8 mouse cellular contexts compared by ENCODE assay signal in genomic region chr11:101169301-101170107, GRCm38 (mm10). TPM values are rescaled to one million over a fixed set of nuclear protein-coding genes. Genes with fewer than 3 reads are reported as not detected.
DNase-seq lines count a peak whose midpoint lies in the region; ATAC-seq and TF ChIP-seq lines count a peak whose summit lies in the region.

No protein-coding gene starts in this region.

- DNase-seq in layer of hippocampus, adult 2 months (ENCODE audit: low spot score in 2 of 2): no peak
- no peak for DNase-seq in layer of hippocampus, adult 9-10 months (ENCODE audit: low spot score)
- DNase-seq in midbrain, postnatal 0 days (ENCODE audit: low spot score): no peak
- no peak for DNase-seq in ovary, adult 18-20 months (ENCODE audit: low spot score)
- DNase-seq in adrenal gland, postnatal 14 days: no peak
- DNase-seq in thymus, postnatal 4 days: no peak

- H3K27ac ChIP-seq in layer of hippocampus, adult 2 months: peak overlapping the region; percentile 86
- H3K27ac ChIP-seq in cortical plate, adult 2 months (ENCODE audit: insufficient read depth, low read length): no peak overlapping the region
- no peak overlapping the region for H3K27ac ChIP-seq in hindbrain, embryonic 16.5 days (ENCODE audit: low read depth, low read length)
- no peak overlapping the region for H3K27ac ChIP-seq in midbrain, postnatal 0 days (ENCODE audit: low read depth, low read length)

- TF ChIP-seq POLR2A in cortical plate, adult 2 months (IDR thresholded peaks at IDR 0.05; ENCODE audit: extremely low read depth, insufficient read depth, low read length): no peak

- H3K9ac ChIP-seq in hindbrain, embryonic 16.5 days (ENCODE audit: low read depth, low read length): peak overlapping the region; percentile 78
- H3K9ac ChIP-seq in midbrain, postnatal 0 days (replicated peaks; ENCODE audit: low read length, poor library complexity, severe bottlenecking): 0 out of 2 replicates have a peak overlapping the region, but pooled peaks have one; percentile 14

- H3K4me3 ChIP-seq in layer of hippocampus, adult 2 months: peak overlapping the region; percentile 78
- peak overlapping the region; percentile 68 for H3K4me3 ChIP-seq in cortical plate, adult 2 months (ENCODE audit: insufficient read depth, low read length)
- H3K4me3 ChIP-seq in hindbrain, embryonic 16.5 days (ENCODE audit: low read length): peak overlapping the region; percentile 69
- H3K4me3 ChIP-seq in midbrain, postnatal 0 days (ENCODE audit: low read depth, low read length): peak overlapping the region; percentile 65

- 15% methylated on average over 17 of the region's 17 CpGs for whole genome bisulfite sequencing in hindbrain, embryonic 16.5 days
- WGBS in midbrain, postnatal 0 days: 16% methylated on average over 17 of the region's 17 CpGs

- peak overlapping the region; percentile 90 for H3K4me2 ChIP-seq in hindbrain, embryonic 16.5 days (ENCODE audit: low read length)
- H3K4me2 ChIP-seq in midbrain, postnatal 0 days (ENCODE audit: low read depth, low read length, poor library complexity, severe bottlenecking): peak overlapping the region; percentile 91

- peaks cover 5% of the 10 kb centered on the region; the same call in 1 of the 2 replicates for H3K4me1 ChIP-seq in cortical plate, adult 2 months (ENCODE audit: control insufficient read depth, insufficient read depth, low read length)
- peaks cover 47% of the 10 kb centered on the region for H3K4me1 ChIP-seq in hindbrain, embryonic 16.5 days (ENCODE audit: control insufficient read depth, insufficient read depth, low read depth, low read length)
- peaks cover 23% of the 10 kb centered on the region for H3K4me1 ChIP-seq in midbrain, postnatal 0 days (ENCODE audit: insufficient read depth, low read length)

- peaks cover 41% of the 10 kb centered on the region for H3K27me3 ChIP-seq in hindbrain, embryonic 16.5 days (replicated peaks; ENCODE audit: control insufficient read depth, insufficient read depth, low read length)
- peaks cover 42% of the 10 kb centered on the region for H3K27me3 ChIP-seq in midbrain, postnatal 0 days (ENCODE audit: insufficient read depth, low read length)

- H3K9me3 ChIP-seq in hindbrain, embryonic 16.5 days (ENCODE audit: control insufficient read depth, low read length): no peaks in the 10 kb centered on the region
- no peaks in the 10 kb centered on the region for H3K9me3 ChIP-seq in midbrain, postnatal 0 days (ENCODE audit: low read length)

- ATAC-seq in hindbrain, embryonic 16.5 days: no peak
- ATAC-seq in midbrain, postnatal 0 days (ENCODE audit: low FRiP score): no peak

- peaks cover 11% of the 10 kb centered on the region for H3K36me3 ChIP-seq in hindbrain, embryonic 16.5 days (ENCODE audit: control insufficient read depth, insufficient read depth, low read length)
- peaks cover 26% of the 10 kb centered on the region for H3K36me3 ChIP-seq in midbrain, postnatal 0 days (ENCODE audit: insufficient read depth, low read length)

- no peak for TF ChIP-seq CTCF in layer of hippocampus, adult 2 months (conservative IDR thresholded peaks at IDR 0.05)
- TF ChIP-seq CTCF in cortical plate, adult 2 months (IDR thresholded peaks at IDR 0.05; ENCODE audit: extremely low read depth, insufficient read depth, low read length): no peak
- TF ChIP-seq CTCF in midbrain, postnatal 0 days (IDR thresholded peaks at IDR 0.05): no peak

RNA-seq across cellular contexts. Expression of gene Cntnap1, which starts 0.8 kb away (rescaled TPM):
- 100 to 1,000 TPM; 169 to 171 TPM for total RNA-seq in layer of hippocampus, adult 2 months (2021)
- polyA plus RNA-seq in cortical plate, adult 2 months (2012; rRNA removed): 89.5 and 92.4 TPM in 2 replicates
- 8.7 and 11.2 TPM in 2 replicates for polyA plus RNA-seq in hindbrain, embryonic 16.5 days (2015; fragmentation: Nextera tagmentation; extraction: Ambion mirVana)
- total RNA-seq in midbrain, postnatal 0 days (2014; rRNA removed): 12.5 and 15.0 TPM in 2 replicates
- 3.0 and 3.2 TPM in 2 replicates for polyA plus RNA-seq in midbrain, postnatal 0 days (2015; fragmentation: Nextera tagmentation; extraction: Ambion mirVana)
- 10.9 and 13.5 TPM in 2 replicates for total RNA-seq in adrenal gland, postnatal 14 days (2021)

RNA-seq across cellular contexts. Expression of gene Plekhh3, which starts 1.6 kb away (rescaled TPM):
- total RNA-seq in layer of hippocampus, adult 2 months (2021): 10 to 100 TPM; 14.5 to 15.4 TPM
- polyA plus RNA-seq in cortical plate, adult 2 months (2012; rRNA removed): 15.1 and 15.8 TPM in 2 replicates
- polyA plus RNA-seq in hindbrain, embryonic 16.5 days (2015; fragmentation: Nextera tagmentation; extraction: Ambion mirVana): 9.3 and 9.5 TPM in 2 replicates
- total RNA-seq in midbrain, postnatal 0 days (2014; rRNA removed): 13.7 and 23.4 TPM in 2 replicates
- 5.8 and 6.2 TPM in 2 replicates for polyA plus RNA-seq in midbrain, postnatal 0 days (2015; fragmentation: Nextera tagmentation; extraction: Ambion mirVana)
- total RNA-seq in adrenal gland, postnatal 14 days (2021): 30.5 and 32.7 TPM in 2 replicates

RNA-seq across cellular contexts. Expression of gene Ccr10, which starts 5.7 kb away (rescaled TPM):
- not detected for total RNA-seq in layer of hippocampus, adult 2 months (2021)
- polyA plus RNA-seq in cortical plate, adult 2 months (2012; rRNA removed): 0.23 and 0.36 TPM in 2 replicates
- polyA plus RNA-seq in hindbrain, embryonic 16.5 days (2015; fragmentation: Nextera tagmentation; extraction: Ambion mirVana): 0.32 and 0.60 TPM in 2 replicates
- 0.61 and 1.4 TPM in 2 replicates for total RNA-seq in midbrain, postnatal 0 days (2014; rRNA removed)
- polyA plus RNA-seq in midbrain, postnatal 0 days (2015; fragmentation: Nextera tagmentation; extraction: Ambion mirVana): 0.75 and 0.83 TPM in 2 replicates
- 1.4 and 1.5 TPM in 2 replicates for total RNA-seq in adrenal gland, postnatal 14 days (2021)

RNA-seq across cellular contexts. Expression of gene Tubg2, which starts 13.8 kb away (rescaled TPM):
- total RNA-seq in layer of hippocampus, adult 2 months (2021): 10 to 100 TPM; 40.2 to 44.5 TPM
- polyA plus RNA-seq in cortical plate, adult 2 months (2012; rRNA removed): 57.9 and 61.0 TPM in 2 replicates
- polyA plus RNA-seq in hindbrain, embryonic 16.5 days (2015; fragmentation: Nextera tagmentation; extraction: Ambion mirVana): 56.9 and 60.3 TPM in 2 replicates
- 38.4 and 40.6 TPM in 2 replicates for total RNA-seq in midbrain, postnatal 0 days (2014; rRNA removed)
- polyA plus RNA-seq in midbrain, postnatal 0 days (2015; fragmentation: Nextera tagmentation; extraction: Ambion mirVana): 86.1 and 93.8 TPM in 2 replicates
- 7.2 and 7.9 TPM in 2 replicates for total RNA-seq in adrenal gland, postnatal 14 days (2021)

RNA-seq across cellular contexts. Expression of gene Tubg1, which starts 49.8 kb away (rescaled TPM):
- total RNA-seq in layer of hippocampus, adult 2 months (2021): 10 to 100 TPM; 41.7 to 42.6 TPM
- polyA plus RNA-seq in cortical plate, adult 2 months (2012; rRNA removed): 15.2 and 15.3 TPM in 2 replicates
- polyA plus RNA-seq in hindbrain, embryonic 16.5 days (2015; fragmentation: Nextera tagmentation; extraction: Ambion mirVana): 79.6 and 80.2 TPM in 2 replicates
- total RNA-seq in midbrain, postnatal 0 days (2014; rRNA removed): 40.5 and 52.6 TPM in 2 replicates
- polyA plus RNA-seq in midbrain, postnatal 0 days (2015; fragmentation: Nextera tagmentation; extraction: Ambion mirVana): 64.4 and 64.6 TPM in 2 replicates
- 45.9 and 48.6 TPM in 2 replicates for total RNA-seq in adrenal gland, postnatal 14 days (2021)

Comparison
In these comparisons a context has a peak if more than half of its experiments do, and no peak if none do; other contexts are left out.
1. RNA of gene Cntnap1, which starts 0.8 kb away (total RNA-seq): 169 to 171 TPM in layer of hippocampus, adult 2 months; 12.5 to 15.0 TPM in midbrain, postnatal 0 days and 10.9 to 13.5 TPM in adrenal gland, postnatal 14 days; every median in the first group is over 10 times any median in the second.
2. Peak in every context shown above with its lines, with median percentiles within 50 percentile points of each other: H3K4me3 ChIP-seq.